Mouse (Mus musculus) liver, embryonic 16.5 days (tissue): Measurements from ENCODE around the gene Pet117. TPM values are rescaled to one million over a fixed set of nuclear protein-coding genes. Genes with fewer than 3 reads are reported as not detected.
"Not testable (repeated sequence)": the region's sequence is repeated elsewhere in the genome, so short reads cannot be mapped to it uniquely, and the experiment has no call there.

Source experiments
- ATAC-seq: fragments of 200-750 bp; cut with Nextera tagmentation; 2 replicates; pipeline ENCODE4 v1.8.0; 2017; ENCODE audit warnings: low read depth, mild to moderate bottlenecking, moderate number of reproducible peaks, moderate library complexity
- H3K27ac ChIP-seq: fragments of 300-500 bp; sonication (generic); 2 replicates; pipeline ENCODE4 v1.5.1; 2014; ENCODE audit warnings: mild to moderate bottlenecking, low read length
- H3K27me3 ChIP-seq: fragments of 300-500 bp; sonication (generic); 2 replicates; pipeline ENCODE4 v1.6.1; 2014; ENCODE audit warnings: low read depth, low read length, mixed read lengths; ENCODE audit not compliant: control insufficient read depth, insufficient read depth
- H3K36me3 ChIP-seq: fragments of 300-500 bp; sonication (generic); 2 replicates; pipeline ENCODE4 v1.6.1; 2014; ENCODE audit warnings: mild to moderate bottlenecking; ENCODE audit not compliant: control insufficient read depth, insufficient read depth
- H3K4me1 ChIP-seq: fragments of 300-500 bp; sonication (generic); 2 replicates; pipeline ENCODE4 v1.6.1; 2014; ENCODE audit warnings: low read depth, low read length, mixed read lengths; ENCODE audit not compliant: control insufficient read depth
- H3K4me2 ChIP-seq: fragments of 300-500 bp; sonication (generic); 2 replicates; pipeline ENCODE4 v1.6.1; 2014; ENCODE audit warnings: low read depth, low read length, mixed read lengths
- H3K4me3 ChIP-seq: fragments of 300-500 bp; sonication (generic); 2 replicates; pipeline ENCODE4 v1.5.1; 2014; ENCODE audit warnings: low read depth, mild to moderate bottlenecking, low read length
- H3K9ac ChIP-seq: fragments of 300-500 bp; sonication (generic); 2 replicates; pipeline ENCODE4 v1.6.1; 2014; ENCODE audit warnings: low read depth, low read length
- H3K9me3 ChIP-seq: fragments of 300-500 bp; sonication (generic); replicated peaks from 2 replicates; pipeline ENCODE4 v1.6.1; 2016; ENCODE audit warnings: low read length; ENCODE audit not compliant: control insufficient read depth
- WGBS: fragments of 180-500 bp; shearing (Covaris S2); extraction: QIAGEN DNeasy Blood & Tissue Kit; methylation state at CpG from one replicate; pipeline ENCODE4 v1.1.7; 2014; ENCODE audit not compliant: insufficient replicate concordance; 5-methylcytosine and 5-hydroxymethylcytosine counted together
- polyA plus RNA-seq: library from polyadenylated mRNA; unstranded; fragments of >200 nt; fragmentation: Nextera tagmentation; extraction: Ambion mirVana; gene quantifications from 2 replicates; pipeline ENCODE4 v1.2.1, GENCODE M21; 2015

The Pet117 gene
- polyA plus RNA-seq, 1 experiment from 2014 or later = 1.1 TPM

GRCm38 (mm10) chr2:144333138-144333842 is 35.5 kb upstream of the Pet117 start:
- peaks cover 63% of the 10 kb centered on the region for H3K27me3 ChIP-seq
- 10% methylated on average over 28 of the region's 28 CpGs for WGBS
- H3K4me2 ChIP-seq = 0 out of 2 replicates have a peak overlapping the region, but pooled peaks have one; percentile 12
- H3K9me3 ChIP-seq = no peaks in the 10 kb centered on the region
- no peak overlapping the region for H3K27ac ChIP-seq
- H3K4me3 ChIP-seq = 0 out of 2 replicates have a peak overlapping the region, but pooled peaks have one; percentile 11
- H3K4me1 ChIP-seq = peaks cover 8% of the 10 kb centered on the region
- no peak overlapping the region for H3K9ac ChIP-seq
- ATAC-seq = no peak
- no peaks in the 10 kb centered on the region for H3K36me3 ChIP-seq

GRCm38 (mm10) chr2:144337230-144337629 is 31.6 kb upstream of the Pet117 start:
- peaks cover 25% of the 10 kb centered on the region for H3K27me3 ChIP-seq
- no peak for ATAC-seq
- no peaks in the 10 kb centered on the region for H3K9me3 ChIP-seq
- H3K4me2 ChIP-seq = no peak overlapping the region
- H3K36me3 ChIP-seq = no peaks in the 10 kb centered on the region
- no peak overlapping the region for H3K4me3 ChIP-seq
- WGBS = 16% methylated on average over 3 of the region's 3 CpGs
- no peak overlapping the region for H3K27ac ChIP-seq
- H3K4me1 ChIP-seq = no peaks in the 10 kb centered on the region
- H3K9ac ChIP-seq = no peak overlapping the region

- Histone ChIP-seq H3K36me3 (no peaks in the 10 kb centered on the region), H3K9me3 (no peaks in the 10 kb centered on the region)
- peak; percentile 30; the same call in 1 of the 2 replicates for ATAC-seq
Observed at GRCm38 (mm10) chr2:144337701-144338100, 31.1 kb upstream of the Pet117 start.

GRCm38 (mm10) chr2:144338149-144338548 is 30.6 kb upstream of the Pet117 start:
- H3K27me3 ChIP-seq = peaks cover 16% of the 10 kb centered on the region
- WGBS = 69% methylated on average over 6 of the region's 6 CpGs
- not testable (repeated sequence) for H3K27ac ChIP-seq, H3K4me1 ChIP-seq, H3K9me3 ChIP-seq, H3K4me2 ChIP-seq, H3K36me3 ChIP-seq, H3K9ac ChIP-seq, ATAC-seq, H3K4me3 ChIP-seq

More at GRCm38 (mm10) chr2:144337701-144338100, 31.1 kb upstream of the Pet117 start:
- no peak overlapping the region for H3K27ac ChIP-seq
- H3K9ac ChIP-seq = no peak overlapping the region
- 12% methylated on average over 6 of the region's 8 CpGs for WGBS
- H3K27me3 ChIP-seq = peaks cover 21% of the 10 kb centered on the region
- H3K4me3 ChIP-seq = no peak overlapping the region
- no peaks in the 10 kb centered on the region for H3K4me1 ChIP-seq
- no peak overlapping the region for H3K4me2 ChIP-seq

- Histone ChIP-seq H3K9me3 (no peaks in the 10 kb centered on the region), H3K36me3 (no peaks in the 10 kb centered on the region), H3K9ac (no peak overlapping the region), H3K4me3 (no peak overlapping the region), H3K27me3 (no peaks in the 10 kb centered on the region), H3K27ac (no peak overlapping the region), H3K4me1 (no peaks in the 10 kb centered on the region), H3K4me2 (no peak overlapping the region)
- no peak for ATAC-seq
- WGBS = 16% methylated on average over 4 of the region's 4 CpGs
Observed at GRCm38 (mm10) chr2:144343158-144343557, 25.6 kb upstream of the Pet117 start.

GRCm38 (mm10) chr2:144348525-144348924 is 20.3 kb upstream of the Pet117 start:
- H3K4me1 ChIP-seq = no peaks in the 10 kb centered on the region
- H3K9ac ChIP-seq = no peak overlapping the region
- no peak for ATAC-seq
- H3K36me3 ChIP-seq = no peaks in the 10 kb centered on the region
- no peaks in the 10 kb centered on the region; the same call in 1 of the 2 replicates for H3K27me3 ChIP-seq
- H3K27ac ChIP-seq = no peak overlapping the region
- no peaks in the 10 kb centered on the region for H3K9me3 ChIP-seq
- no peak overlapping the region for H3K4me3 ChIP-seq
- WGBS = 56% methylated on average over 3 of the region's 3 CpGs
- no peak overlapping the region for H3K4me2 ChIP-seq

- no peaks in the 10 kb centered on the region for H3K9me3 ChIP-seq
- H3K36me3 ChIP-seq = no peaks in the 10 kb centered on the region
- ATAC-seq = no peak
- WGBS = 70% methylated on average over 11 of the region's 11 CpGs
- H3K4me1 ChIP-seq = no peaks in the 10 kb centered on the region
- H3K4me2 ChIP-seq = no peak overlapping the region
- no peak overlapping the region for H3K27ac ChIP-seq
- H3K4me3 ChIP-seq = no peak overlapping the region
- H3K27me3 ChIP-seq = no peaks in the 10 kb centered on the region; the same call in 1 of the 2 replicates
- H3K9ac ChIP-seq = no peak overlapping the region
Observed at GRCm38 (mm10) chr2:144352843-144353242, 16.0 kb upstream of the Pet117 start.

- Histone ChIP-seq H3K4me1 (peaks cover 19% of the 10 kb centered on the region), H3K9me3 (no peaks in the 10 kb centered on the region), H3K9ac (peak overlapping the region; percentile 91), H3K36me3 (peaks cover 5% of the 10 kb centered on the region), H3K27me3 (no peaks in the 10 kb centered on the region), H3K27ac (peak overlapping the region; percentile 92), H3K4me2 (peak overlapping the region; percentile 87), H3K4me3 (peak overlapping the region; percentile 94)
- under 1% methylated on average over 42 of the region's 43 CpGs for WGBS
- ATAC-seq = peak; percentile 80
Observed at GRCm38 (mm10) chr2:144369020-144369421, 225 bp downstream of the Pet117 start.

- ATAC-seq = no peak
- peak overlapping the region; percentile 94 for H3K4me3 ChIP-seq
- peaks cover 19% of the 10 kb centered on the region for H3K4me1 ChIP-seq
- peak overlapping the region; percentile 92 for H3K27ac ChIP-seq
- H3K36me3 ChIP-seq = peaks cover 7% of the 10 kb centered on the region
- H3K4me2 ChIP-seq = peak overlapping the region; percentile 87
- 1% methylated on average over 12 of the region's 12 CpGs for whole genome bisulfite sequencing
- no peaks in the 10 kb centered on the region for H3K9me3 ChIP-seq
- H3K9ac ChIP-seq = peak overlapping the region; percentile 91
- H3K27me3 ChIP-seq = no peaks in the 10 kb centered on the region
Observed at GRCm38 (mm10) chr2:144369511-144369910, 715 bp downstream of the Pet117 start.
